Mouse (Mus musculus) liver, adult 2 months (tissue): ENCODE results near the gene Ano6. TPM values are rescaled to one million over a fixed set of nuclear protein-coding genes. Genes with fewer than 3 reads are reported as not detected.

Source experiments
- DNase-seq: peaks from one replicate; pipeline ENCODE4 v3.0.0-alpha.2; 2011; ENCODE audit warnings: low read depth, low spot score; ENCODE audit errors: extremely low read depth
- H3K27ac ChIP-seq: fragments of 200-500 bp; replicated peaks from 2 replicates; pipeline ENCODE4 v1.5.1; 2012; ENCODE audit warnings: low read depth, mild to moderate bottlenecking, control low read depth, inconsistent platforms, low read length; ENCODE audit not compliant: insufficient read depth
- H3K27me3 ChIP-seq: fragments of 200-500 bp; 2 replicates; pipeline ENCODE4 v1.6.1; 2012; ENCODE audit warnings: mild to moderate bottlenecking, moderate library complexity, low read length, inconsistent platforms; ENCODE audit not compliant: control insufficient read depth, insufficient read depth
- H3K36me3 ChIP-seq: fragments of 200-500 bp; 2 replicates; pipeline ENCODE4 v1.6.1; 2012; ENCODE audit warnings: low read length, inconsistent platforms; ENCODE audit not compliant: control insufficient read depth, insufficient read depth
- H3K4me1 ChIP-seq: fragments of 200-500 bp; 2 replicates; pipeline ENCODE4 v1.6.1; 2011; ENCODE audit warnings: low read length; ENCODE audit not compliant: control insufficient read depth, insufficient read depth
- H3K4me3 ChIP-seq: fragments of 200-500 bp; 2 replicates; pipeline ENCODE4 v1.5.1; 2011; ENCODE audit warnings: low read depth, mild to moderate bottlenecking, control low read depth, low read length, moderate library complexity; ENCODE audit not compliant: insufficient read depth
- H3K79me2 ChIP-seq: fragments of 200-500 bp; 2 replicates; pipeline ENCODE4 v1.6.1; 2012; ENCODE audit warnings: inconsistent platforms, mild to moderate bottlenecking, low read length, moderate library complexity; ENCODE audit not compliant: control insufficient read depth, insufficient read depth
- H3K9ac ChIP-seq: fragments of 200-500 bp; 2 replicates; pipeline ENCODE4 v1.6.1; 2012; ENCODE audit warnings: low read depth, mild to moderate bottlenecking, control low read depth, inconsistent platforms, low read length
- CTCF ChIP-seq: fragments of 200-500 bp; IDR thresholded peaks from 2 replicates; pipeline ENCODE4 v1.5.1; 2011; ENCODE audit warnings: low read depth, low read length, control low read depth
- POLR2A ChIP-seq: fragments of 200-500 bp; IDR thresholded peaks from 2 replicates; pipeline ENCODE4 v1.6.1; 2011; ENCODE audit warnings: low read length, control low read depth; ENCODE audit not compliant: insufficient read depth; ENCODE audit errors: extremely low read depth
- WGBS: fragments of 180-500 bp; shearing (Covaris S2); methylation state at CpG from one replicate; pipeline ENCODE4 v1.1.7; 2018; 5-methylcytosine and 5-hydroxymethylcytosine counted together
- polyA plus RNA-seq: library from polyadenylated mRNA; depleted of rRNA; stranded (reverse); fragments of >200 nt; gene quantifications from 2 replicates; pipeline ENCODE4 v1.2.3, GENCODE M21; 2012
- total RNA-seq: library from RNA; depleted of rRNA; stranded (reverse); fragments of >200 nt; gene quantifications from 2 replicates; pipeline ENCODE4 v1.2.3, GENCODE M21; 2014

The Ano6 gene
- total and polyA plus RNA-seq, 2 experiments, result 3.3 to 4.1 TPM

- no peak overlapping the region for H3K4me3 ChIP-seq
- H3K27ac ChIP-seq, result no peak overlapping the region
- DNase-seq, result no peak
- TF ChIP-seq CTCF (no peak), POLR2A (no peak)
- no peaks in the 10 kb centered on the region for H3K27me3 ChIP-seq
- H3K4me1 ChIP-seq, result peaks cover 1% of the 10 kb centered on the region
- H3K36me3 ChIP-seq, result no peaks in the 10 kb centered on the region
- 91% methylated on average over 1 of the region's 1 CpGs for WGBS
- no peak overlapping the region for H3K9ac ChIP-seq
- H3K79me2 ChIP-seq, result no peaks in the 10 kb centered on the region
Observed at GRCm38 (mm10) chr15:95906891-95907290, 116.2 kb downstream of the Ano6 start.

- DNase-seq, result peak; percentile 7
- peaks cover 1% of the 10 kb centered on the region for H3K4me1 ChIP-seq
- H3K4me3 ChIP-seq, result no peak overlapping the region
- H3K79me2 ChIP-seq, result no peaks in the 10 kb centered on the region
- H3K27me3 ChIP-seq, result no peaks in the 10 kb centered on the region
- H3K9ac ChIP-seq, result no peak overlapping the region
- TF ChIP-seq POLR2A (no peak), CTCF (no peak)
- 77% methylated on average over 10 of the region's 10 CpGs for WGBS
- no peak overlapping the region for H3K27ac ChIP-seq
- no peaks in the 10 kb centered on the region for H3K36me3 ChIP-seq
Observed at GRCm38 (mm10) chr15:95907337-95907736, 116.7 kb downstream of the Ano6 start.

GRCm38 (mm10) chr15:95907909-95908308 lies 117.3 kb downstream of the Ano6 start:
- no peak overlapping the region for H3K27ac ChIP-seq
- 91% methylated on average over 1 of the region's 1 CpGs for WGBS
- no peak for DNase-seq
- no peaks in the 10 kb centered on the region for H3K27me3 ChIP-seq
- no peaks in the 10 kb centered on the region for H3K79me2 ChIP-seq
- H3K4me1 ChIP-seq, result peaks cover 1% of the 10 kb centered on the region
- no peaks in the 10 kb centered on the region for H3K36me3 ChIP-seq
- no peak overlapping the region for H3K4me3 ChIP-seq
- no peak overlapping the region for H3K9ac ChIP-seq
- TF ChIP-seq POLR2A (no peak), CTCF (no peak)

- Histone ChIP-seq H3K4me1 (peaks cover 1% of the 10 kb centered on the region), H3K9ac (no peak overlapping the region), H3K36me3 (peaks cover 3% of the 10 kb centered on the region; the same call in 1 of the 2 replicates), H3K27me3 (no peaks in the 10 kb centered on the region), H3K27ac (no peak overlapping the region), H3K4me3 (no peak overlapping the region), H3K79me2 (no peaks in the 10 kb centered on the region)
- no peak for DNase-seq
- TF ChIP-seq CTCF, result no peak
- TF ChIP-seq POLR2A, result no peak
- 86% methylated on average over 3 of the region's 3 CpGs for WGBS
Observed at GRCm38 (mm10) chr15:95910099-95910780, 119.6 kb downstream of the Ano6 start.

GRCm38 (mm10) chr15:95914963-95915362 lies 124.3 kb downstream of the Ano6 start:
- WGBS, result 96% methylated on average over 3 of the region's 3 CpGs
- DNase-seq, result no peak

GRCm38 (mm10) chr15:95915477-95915876 lies 124.8 kb downstream of the Ano6 start:
- H3K79me2 ChIP-seq, result no peaks in the 10 kb centered on the region
- no peaks in the 10 kb centered on the region for H3K27me3 ChIP-seq
- H3K36me3 ChIP-seq, result peaks cover 3% of the 10 kb centered on the region; the same call in 1 of the 2 replicates
- H3K4me1 ChIP-seq, result no peaks in the 10 kb centered on the region
- H3K27ac ChIP-seq, result no peak overlapping the region
- H3K9ac ChIP-seq, result no peak overlapping the region
- WGBS, result 97% methylated on average over 3 of the region's 3 CpGs
- no peak overlapping the region for H3K4me3 ChIP-seq
- DNase-seq, result no peak
- TF ChIP-seq CTCF, result no peak
- TF ChIP-seq POLR2A, result no peak

More at GRCm38 (mm10) chr15:95914963-95915362, 124.3 kb downstream of the Ano6 start:
- H3K9ac ChIP-seq, result no peak overlapping the region
- TF ChIP-seq CTCF, result no peak
- no peak for TF ChIP-seq POLR2A
- H3K4me3 ChIP-seq, result no peak overlapping the region
- H3K27me3 ChIP-seq, result no peaks in the 10 kb centered on the region
- no peaks in the 10 kb centered on the region for H3K4me1 ChIP-seq
- no peaks in the 10 kb centered on the region for H3K79me2 ChIP-seq
- H3K27ac ChIP-seq, result no peak overlapping the region
- peaks cover 3% of the 10 kb centered on the region; the same call in 1 of the 2 replicates for H3K36me3 ChIP-seq
